Mouse (Mus musculus) neutrophil, adult 65 days (primary cell): Measurements from ENCODE around the gene Psd4. TPM values are rescaled to one million over a fixed set of nuclear protein-coding genes. Genes with fewer than 3 reads are reported as not detected.

Experiments
- total RNA-seq: library from RNA; stranded (reverse); gene quantifications from 2 replicates; pipeline ENCODE4 v1.2.4, GENCODE M21; 2023

Psd4 gene
- 112 and 132 TPM in 2 replicates for total RNA-seq

DNA sequence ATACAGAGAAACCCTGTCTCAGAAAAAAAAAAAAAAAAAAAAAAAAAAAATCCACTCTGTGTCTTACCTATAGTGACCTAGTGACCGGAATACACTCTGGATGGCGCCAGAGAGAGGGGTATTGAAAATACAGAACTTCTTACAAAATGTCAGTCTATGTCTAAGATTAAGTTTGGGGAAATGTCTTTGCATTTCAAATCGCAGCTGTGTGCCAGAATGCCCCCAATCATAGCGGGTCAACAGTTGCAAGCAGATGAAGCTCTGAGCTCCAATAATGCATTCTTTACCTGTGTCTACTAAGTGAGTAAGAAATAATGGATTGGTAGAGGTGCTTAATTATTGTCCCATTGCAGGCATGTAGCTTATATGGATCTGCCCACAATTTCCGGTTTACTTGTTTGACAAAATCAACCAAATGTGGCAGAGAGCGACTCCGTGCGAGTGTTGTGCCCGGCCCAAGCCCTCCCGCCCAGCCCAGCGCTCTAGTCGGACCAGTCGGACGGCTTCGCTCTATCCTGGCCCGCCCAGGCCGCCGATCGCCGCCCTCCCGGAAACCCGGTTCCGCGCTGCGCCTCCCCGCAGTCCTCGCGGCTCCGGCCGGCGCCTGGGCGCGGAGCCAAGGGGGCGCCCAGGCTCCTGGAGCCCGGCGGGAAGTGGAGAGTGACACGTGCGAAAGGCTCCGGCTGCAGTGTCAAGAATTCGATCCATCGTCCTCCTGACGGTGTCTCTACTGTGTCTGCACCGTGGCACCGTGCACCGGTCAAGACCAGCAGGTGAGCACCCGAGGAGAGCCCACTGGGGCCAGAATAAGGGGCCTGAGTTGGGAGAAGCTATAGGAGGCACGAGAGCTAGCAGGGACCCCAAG, at the start of gene Psd4:
Gene Psd4, plus strand, starts transcription at position 551 of the 865 bp plus-strand sequence.

DNA sequence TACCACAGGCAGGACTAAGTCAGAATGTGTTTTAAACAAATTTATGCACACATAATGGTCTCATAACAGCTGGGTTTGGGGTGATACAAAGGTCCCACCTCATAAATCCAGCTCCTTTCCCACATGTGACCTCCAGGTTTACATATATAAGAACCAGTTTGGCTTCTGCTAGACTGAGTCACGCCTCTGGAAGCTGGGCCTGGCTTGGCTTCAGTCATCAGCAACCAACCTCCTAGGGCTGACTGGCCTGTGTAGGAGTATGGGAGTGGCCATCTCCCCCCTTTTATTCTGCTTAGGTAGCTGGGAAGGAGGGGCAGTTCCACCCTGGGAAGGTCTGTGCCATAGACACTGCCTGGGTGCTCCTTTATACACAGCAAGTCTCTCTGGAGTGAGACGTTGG, 30.8 kb upstream of the Psd4 start, which contains the start of gene Il1rn:
Gene Il1rn, plus strand, starts transcription at position 309 of the 400 bp plus-strand sequence.

Other genes starting within 250 kb of the Psd4 start
- not detected in 2 replicates for gene Il1f8, start 214.4 kb upstream of the Psd4 start, total RNA-seq
- 219 and 280 TPM in 2 replicates for gene Il1f9, start 181.1 kb upstream of the Psd4 start, total RNA-seq
- gene Il1f6, start 152.2 kb upstream of the Psd4 start, total RNA-seq, result not detected in 2 replicates
- not detected in 2 replicates for gene Il1f5, start 90.6 kb upstream of the Psd4 start, total RNA-seq
- gene Il1f10, start 76.4 kb upstream of the Psd4 start, total RNA-seq, result not detected in 2 replicates
- 114 and 120 TPM in 2 replicates for gene Il1rn, start 30.7 kb upstream of the Psd4 start, total RNA-seq
- 1.8 and 2.8 TPM in 2 replicates for gene Pax8, start 108.0 kb downstream of the Psd4 start, total RNA-seq